Mouse (Mus musculus): ENCODE measurements around the gene Gm13088. TPM values are rescaled to one million over a fixed set of nuclear protein-coding genes. Genes with fewer than 3 reads are reported as not detected.
"Not testable (repeated sequence)": the region's sequence is repeated elsewhere in the genome, so short reads cannot be mapped to it uniquely, and the experiment has no call there.

Gm13088 gene
- total RNA-seq (2012; rRNA removed) (not detected in 2 replicates), total RNA-seq (2014; rRNA removed) (not detected in 2 replicates), polyA plus RNA-seq (2012; ENCODE audit: insufficient read length, low read depth) (not detected in 2 replicates)

- in situ Hi-C loops (cut with MboI; ENCODE audit: low pct_ligation_motif_present, low pct_unique_long_range_greater_than_20kb, low sequenced_read_pairs); H3K9ac ChIP-seq (ENCODE audit: insufficient read depth, low read depth); H3K27me3 ChIP-seq (replicated peaks); H3K4me3 ChIP-seq (replicated peaks in 1 of 3; ENCODE audit: low read depth in 2 of 3, low read length in 2 of 3, poor library complexity in 1 of 3); H3K36me3 ChIP-seq (replicated peaks in 1 of 2; ENCODE audit: control insufficient read depth in 1 of 2, insufficient read depth in 1 of 2, low read length in 1 of 2); H3K79me2 ChIP-seq (replicated peaks; ENCODE audit: control insufficient read depth, extremely low read depth, insufficient read depth, poor library complexity, severe bottlenecking); H3K4me2 ChIP-seq (ENCODE audit: insufficient read depth, low read depth, poor library complexity, severe bottlenecking); H3K27ac ChIP-seq (ENCODE audit: insufficient read depth, low read depth); H3K4me1 ChIP-seq (ENCODE audit: control insufficient read depth in 1 of 2, insufficient read depth in 2 of 2); H3K9me3 ChIP-seq (replicated peaks; ENCODE audit: low read length); dilution Hi-C loops (cut with MboI; ENCODE audit: extremely low pct_ligation_motif_present, extremely low pct_unique_long_range_greater_than_20kb, low sequenced_read_pairs); DNase-seq (ENCODE audit: extremely low read depth): not testable (repeated sequence)
Observed at GRCm38 (mm10) chr4:143657146-143657545, at the start of gene Gm13088. Gene Gm13088, minus strand, starts transcription at chr4:143657246.

- dilution Hi-C loops (cut with MboI; ENCODE audit: extremely low pct_ligation_motif_present, extremely low pct_unique_long_range_greater_than_20kb, low sequenced_read_pairs), result no loop called here
Observed at GRCm38 (mm10) chr4:143702611-143703010, 45.6 kb upstream of the Gm13088 start, which contains the start of gene Gm13089. Gene Gm13089, minus strand, starts transcription at chr4:143702711.

GRCm38 (mm10) chr4:143618101-143618500 is 38.9 kb downstream of the Gm13088 start:
- H3K4me1 ChIP-seq (ENCODE audit: control insufficient read depth in 1 of 2, insufficient read depth in 2 of 2); H3K9ac ChIP-seq (ENCODE audit: insufficient read depth, low read depth); H3K4me2 ChIP-seq (ENCODE audit: insufficient read depth, low read depth, poor library complexity, severe bottlenecking); H3K36me3 ChIP-seq (replicated peaks in 1 of 2; ENCODE audit: control insufficient read depth in 1 of 2, insufficient read depth in 1 of 2, low read length in 1 of 2); DNase-seq (ENCODE audit: extremely low read depth); H3K4me3 ChIP-seq (replicated peaks in 1 of 3; ENCODE audit: low read depth in 2 of 3, low read length in 2 of 3, poor library complexity in 1 of 3); H3K27me3 ChIP-seq (replicated peaks); H3K27ac ChIP-seq (ENCODE audit: insufficient read depth, low read depth); H3K9me3 ChIP-seq (replicated peaks; ENCODE audit: low read length); dilution Hi-C loops (cut with MboI; ENCODE audit: extremely low pct_ligation_motif_present, extremely low pct_unique_long_range_greater_than_20kb, low sequenced_read_pairs); H3K79me2 ChIP-seq (replicated peaks; ENCODE audit: control insufficient read depth, extremely low read depth, insufficient read depth, poor library complexity, severe bottlenecking); in situ Hi-C loops (cut with MboI; ENCODE audit: low pct_ligation_motif_present, low pct_unique_long_range_greater_than_20kb, low sequenced_read_pairs): not testable (repeated sequence)

More at GRCm38 (mm10) chr4:143702611-143703010, 45.6 kb upstream of the Gm13088 start, which contains the start of gene Gm13089:
- no peak for DNase-seq (ENCODE audit: extremely low read depth)
- Histone ChIP-seq H3K36me3 (replicated peaks in 1 of 2; ENCODE audit: control insufficient read depth in 1 of 2, insufficient read depth in 1 of 2, low read length in 1 of 2) (no peaks in the 10 kb centered on the region), H3K27me3 (replicated peaks) (no peaks in the 10 kb centered on the region), H3K4me1 (ENCODE audit: control insufficient read depth in 1 of 2, insufficient read depth in 2 of 2) (no peaks in the 10 kb centered on the region), H3K4me3 (replicated peaks in 1 of 3; ENCODE audit: low read depth in 2 of 3, low read length in 2 of 3, poor library complexity in 1 of 3) (no peak within 1 kb of the TSS), H3K9me3 (replicated peaks; ENCODE audit: low read length) (peaks cover 39% of the 10 kb centered on the region), H3K9ac (ENCODE audit: insufficient read depth, low read depth) (no peak within 1 kb of the TSS), H3K27ac (ENCODE audit: insufficient read depth, low read depth) (no peak within 1 kb of the TSS), H3K79me2 (replicated peaks; ENCODE audit: control insufficient read depth, extremely low read depth, insufficient read depth, poor library complexity, severe bottlenecking) (no peaks in the 10 kb centered on the region), H3K4me2 (ENCODE audit: insufficient read depth, low read depth, poor library complexity, severe bottlenecking) (no peak within 1 kb of the TSS)
- in situ Hi-C loops (cut with MboI; ENCODE audit: low pct_ligation_motif_present, low pct_unique_long_range_greater_than_20kb, low sequenced_read_pairs), result no loop called here
- TF ChIP-seq ZNF384 (IDR thresholded peaks at IDR 0.05; ENCODE audit: low read depth, low read length), result no peak
- no peak for TF ChIP-seq ZMIZ1 (IDR thresholded peaks at IDR 0.05; ENCODE audit: low read depth, low read length)
- no peak for TF ChIP-seq JUND (conservative IDR thresholded peaks at IDR 0.05; ENCODE audit: low read depth, low read length)
- no peak for TF ChIP-seq UBTF (IDR thresholded peaks at IDR 0.05; ENCODE audit: low read depth, low read length)
- TF ChIP-seq ZKSCAN1 (IDR thresholded peaks at IDR 0.05; ENCODE audit: borderline replicate concordance, low read depth, low read length), result no peak
- TF ChIP-seq ETS1 (conservative IDR thresholded peaks at IDR 0.05; ENCODE audit: low read depth, low read length), result no peak
- TF ChIP-seq MAZ (IDR thresholded peaks at IDR 0.05; ENCODE audit: low read depth, low read length), result no peak
- no peak for TF ChIP-seq USF1 (IDR thresholded peaks at IDR 0.05; ENCODE audit: low read depth, low read length)
- TF ChIP-seq MYC (IDR thresholded peaks at IDR 0.05; ENCODE audit: low read depth, low read length), result no peak
- no peak for TF ChIP-seq SMC3 (IDR thresholded peaks at IDR 0.05; ENCODE audit: low read depth, low read length)
- TF ChIP-seq MAFK (IDR thresholded peaks at IDR 0.05; ENCODE audit: insufficient replicate concordance, low read length), result no peak
- TF ChIP-seq KAT2A (IDR thresholded peaks at IDR 0.05; ENCODE audit: insufficient replicate concordance, low read length), result no peak
- no peak for TF ChIP-seq POLR2AphosphoS2 (IDR thresholded peaks at IDR 0.05; ENCODE audit: low read depth, low read length)
- TF ChIP-seq RAD21 (IDR thresholded peaks at IDR 0.05; ENCODE audit: low read depth, low read length), result no peak

- H3K4me1 ChIP-seq (ENCODE audit: control insufficient read depth in 1 of 2, insufficient read depth in 2 of 2), result not testable (repeated sequence)
Observed at GRCm38 (mm10) chr4:143614703-143615102, 42.3 kb downstream of the Gm13088 start, which contains the start of gene Gm13083. Gene Gm13083, plus strand, starts transcription at chr4:143615003.

More at GRCm38 (mm10) chr4:143614703-143615102, 42.3 kb downstream of the Gm13088 start, which contains the start of gene Gm13083:
- in situ Hi-C loops (cut with MboI; ENCODE audit: low pct_ligation_motif_present, low pct_unique_long_range_greater_than_20kb, low sequenced_read_pairs); H3K4me3 ChIP-seq (replicated peaks in 1 of 3; ENCODE audit: low read depth in 2 of 3, low read length in 2 of 3, poor library complexity in 1 of 3); H3K27ac ChIP-seq (ENCODE audit: insufficient read depth, low read depth); H3K4me2 ChIP-seq (ENCODE audit: insufficient read depth, low read depth, poor library complexity, severe bottlenecking); H3K27me3 ChIP-seq (replicated peaks); H3K36me3 ChIP-seq (replicated peaks in 1 of 2; ENCODE audit: control insufficient read depth in 1 of 2, insufficient read depth in 1 of 2, low read length in 1 of 2); dilution Hi-C loops (cut with MboI; ENCODE audit: extremely low pct_ligation_motif_present, extremely low pct_unique_long_range_greater_than_20kb, low sequenced_read_pairs); H3K79me2 ChIP-seq (replicated peaks; ENCODE audit: control insufficient read depth, extremely low read depth, insufficient read depth, poor library complexity, severe bottlenecking); H3K9me3 ChIP-seq (replicated peaks; ENCODE audit: low read length); DNase-seq (ENCODE audit: extremely low read depth); H3K9ac ChIP-seq (ENCODE audit: insufficient read depth, low read depth): not testable (repeated sequence)
